Mouse (Mus musculus) liver, embryonic 14.5 days (tissue): ENCODE results near the gene Mc1r. TPM values are rescaled to one million over a fixed set of nuclear protein-coding genes. Genes with fewer than 3 reads are reported as not detected.

Source experiments
- ATAC-seq: fragments of 200-750 bp; cut with Nextera tagmentation; 2 replicates; pipeline ENCODE4 v1.8.0; 2017; ENCODE audit warnings: moderate number of reproducible peaks, mild to moderate bottlenecking, moderate library complexity; ENCODE audit not compliant: insufficient read depth
- DNase-seq, 3 experiments: peaks; one replicate each; pipeline ENCODE4 v3.0.0-alpha.2; 2012 to 2013; ENCODE audit warnings: low read depth in 3 of 3, low spot score in 3 of 3
- H3K27ac ChIP-seq: fragments of 300-500 bp; sonication (generic); 2 replicates; pipeline ENCODE4 v1.5.1; 2014; ENCODE audit warnings: moderate library complexity, mild to moderate bottlenecking, control low read depth, inconsistent platforms
- H3K27me3 ChIP-seq: fragments of 300-500 bp; sonication (generic); 2 replicates; pipeline ENCODE4 v1.6.1; 2014; ENCODE audit warnings: mild to moderate bottlenecking, low read length, moderate library complexity; ENCODE audit not compliant: control insufficient read depth, insufficient read depth
- H3K36me3 ChIP-seq: fragments of 300-500 bp; sonication (generic); replicated peaks from 2 replicates; pipeline ENCODE4 v1.6.1; 2014; ENCODE audit warnings: low read depth; ENCODE audit not compliant: control insufficient read depth, insufficient read depth
- H3K4me1 ChIP-seq, 2 experiments: fragments of 200-500 bp in 1 of 2; fragments of 300-500 bp in 1 of 2; sonication (generic) in 1 of 2; replicated peaks; 2 replicates each; pipeline ENCODE4 v1.6.1; 2012 to 2014; ENCODE audit warnings: antibody characterized with exemption in 1 of 2, inconsistent platforms in 1 of 2, low read length in 1 of 2; ENCODE audit not compliant: control insufficient read depth in 2 of 2, insufficient read depth in 2 of 2
- H3K4me2 ChIP-seq: fragments of 300-500 bp; sonication (generic); 2 replicates; pipeline ENCODE4 v1.6.1; 2014; ENCODE audit warnings: low read depth, mild to moderate bottlenecking, control low read depth, moderate library complexity
- H3K4me3 ChIP-seq, 2 experiments: fragments of 200-500 bp in 1 of 2; fragments of 300-500 bp in 1 of 2; sonication (generic) in 1 of 2; 2 replicates each; pipeline ENCODE4 v1.5.1; 2012 to 2014; ENCODE audit warnings: low read depth in 2 of 2, low read length in 2 of 2, mild to moderate bottlenecking in 2 of 2, control low read depth in 1 of 2, inconsistent platforms in 1 of 2, moderate library complexity in 1 of 2; ENCODE audit not compliant: insufficient read depth in 1 of 2
- H3K9ac ChIP-seq: fragments of 300-500 bp; sonication (generic); replicated peaks from 2 replicates; pipeline ENCODE4 v1.6.1; 2014; ENCODE audit warnings: mild to moderate bottlenecking, control low read depth, moderate library complexity
- H3K9me3 ChIP-seq: fragments of 300-500 bp; sonication (generic); 2 replicates; pipeline ENCODE4 v1.6.1; 2016; ENCODE audit warnings: low read length, mixed read lengths; ENCODE audit not compliant: control insufficient read depth
- CTCF ChIP-seq: IDR thresholded peaks from 2 replicates; pipeline ENCODE4 v1.5.1; 2016; ENCODE audit warnings: antibody characterized with exemption, low read depth, control low read depth
- EP300 ChIP-seq: IDR thresholded peaks from 2 replicates; pipeline ENCODE4 v1.6.1; 2016; ENCODE audit warnings: antibody characterized with exemption, low read depth
- WGBS: fragments of 180-500 bp; shearing (Covaris S2); extraction: QIAGEN DNeasy Blood & Tissue Kit; methylation state at CpG from one replicate; pipeline ENCODE4 v1.1.7; 2014; ENCODE audit not compliant: insufficient replicate concordance; 5-methylcytosine and 5-hydroxymethylcytosine counted together
- polyA plus RNA-seq, 2 experiments: library from polyadenylated mRNA; depleted of rRNA in 1 of 2; stranded (reverse) in 1 of 2; unstranded in 1 of 2; fragments of >200 nt; fragmentation: Nextera tagmentation in 1 of 2; extraction: Ambion mirVana in 1 of 2; gene quantifications; 2 replicates each; pipeline versions ENCODE4 v1.2.1 to v1.2.3; 2012 to 2014

Gene Mc1r
- polyA plus RNA-seq, 2 experiments: 0.03 TPM; not detected in 1

DNA sequence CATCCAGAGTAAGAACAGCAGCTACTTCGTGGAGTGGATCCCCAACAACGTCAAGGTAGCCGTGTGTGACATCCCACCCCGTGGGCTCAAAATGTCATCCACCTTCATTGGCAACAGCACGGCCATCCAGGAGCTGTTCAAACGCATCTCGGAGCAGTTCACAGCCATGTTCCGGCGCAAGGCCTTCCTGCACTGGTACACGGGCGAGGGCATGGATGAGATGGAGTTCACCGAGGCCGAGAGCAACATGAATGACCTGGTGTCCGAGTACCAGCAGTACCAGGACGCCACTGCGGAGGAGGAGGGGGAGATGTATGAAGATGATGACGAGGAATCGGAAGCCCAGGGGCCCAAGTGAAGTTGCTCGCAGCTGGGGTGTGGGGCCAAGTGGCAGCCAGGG lies 14.4 kb downstream of the Mc1r start:
- Histone ChIP-seq H3K9me3 (no peaks in the 10 kb centered on the region; the same call in 1 of the 2 replicates), H3K4me2 (no peak overlapping the region), H3K4me1 (peaks cover 0 to 7% of the 10 kb centered on the region in 2 experiments; a peak in 2 of 4 replicates), H3K9ac (no peak overlapping the region), H3K27ac (no peak overlapping the region), H3K36me3 (no peaks in the 10 kb centered on the region), H3K4me3 (no peak overlapping the region), H3K27me3 (no peaks in the 10 kb centered on the region)
- TF ChIP-seq CTCF: no peak
- no peak for TF ChIP-seq EP300
- DNase-seq (no peak), ATAC-seq (no peak)
- 80% methylated on average over 19 of the region's 19 CpGs for WGBS

DNA sequence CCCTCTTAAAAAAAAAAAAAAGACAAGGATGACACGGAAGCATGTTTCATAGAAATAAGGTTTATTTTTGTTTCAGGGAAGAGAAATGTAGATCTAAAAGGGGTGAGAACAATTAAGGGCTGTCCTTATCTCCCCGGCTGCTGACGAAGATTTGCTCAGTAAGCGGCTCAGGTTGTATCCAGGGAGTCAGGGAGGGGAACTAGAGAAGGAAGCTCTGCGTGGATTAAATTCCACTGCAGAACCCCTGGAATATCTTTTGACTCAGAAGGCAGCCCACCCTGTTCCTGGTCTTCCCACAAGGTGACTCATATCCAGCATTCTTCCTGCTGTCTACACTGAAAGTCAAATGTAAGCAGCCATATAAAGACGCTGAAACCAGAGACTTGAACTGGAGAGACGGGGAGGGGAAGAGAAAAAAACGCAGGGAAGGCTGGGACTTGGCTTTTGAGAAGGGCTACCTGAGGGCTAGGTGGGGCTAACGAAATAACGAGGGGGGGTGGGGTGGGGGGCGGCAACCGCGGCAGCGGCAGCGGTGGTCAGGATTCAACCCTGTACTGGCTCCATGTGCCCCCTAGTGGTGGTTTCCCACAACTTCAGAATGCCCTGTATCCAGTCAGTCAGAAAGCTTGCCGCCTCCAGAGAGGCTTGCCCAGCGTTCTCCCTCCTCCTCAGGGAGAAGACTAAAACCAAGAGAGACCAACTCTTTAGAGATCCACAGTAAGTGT lies 15.3 kb downstream of the Mc1r start:
- Histone ChIP-seq H3K9ac (no peak overlapping the region; the same call in 1 of the 2 replicates), H3K27ac (no peak overlapping the region), H3K36me3 (no peaks in the 10 kb centered on the region), H3K27me3 (no peaks in the 10 kb centered on the region), H3K4me1 (peaks cover 0 to 1% of the 10 kb centered on the region in 2 experiments; a peak in 2 of 4 replicates), H3K9me3 (peaks cover 6% of the 10 kb centered on the region), H3K4me2 (peak overlapping the region; percentile 62), H3K4me3 (peak overlapping the region; percentile 7 to 15; a peak in 2 of 4 replicates)
- ATAC-seq (0 out of 2 replicates have a peak, but pooled peaks have one; percentile 31), DNase-seq (no peak)
- WGBS: 4% methylated on average over 17 of the region's 17 CpGs
- TF ChIP-seq EP300 (no peak), CTCF (peak; percentile 81)

DNA sequence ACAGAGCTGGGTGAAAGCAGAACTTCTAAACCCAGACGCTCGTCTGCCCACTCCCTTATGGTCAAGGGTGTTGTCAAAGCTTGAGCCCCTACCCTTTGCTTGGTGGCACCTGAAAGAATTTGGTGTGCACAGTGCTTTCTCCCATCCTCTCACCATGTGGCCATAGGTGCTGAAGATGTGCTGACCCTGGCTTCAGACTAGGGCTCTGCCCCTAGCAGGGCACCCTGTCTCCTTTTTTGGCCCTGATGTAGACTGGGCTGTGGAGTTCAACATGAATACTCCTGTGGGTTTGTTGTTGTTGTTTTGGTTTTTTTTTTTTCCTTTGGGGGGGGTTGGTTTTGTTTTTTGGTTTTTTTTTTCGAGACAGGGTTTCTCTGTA lies 15.9 kb downstream of the Mc1r start:
- Histone ChIP-seq H3K4me3 (no peak overlapping the region), H3K27ac (no peak overlapping the region), H3K9me3 (peaks cover 12% of the 10 kb centered on the region), H3K4me2 (no peak overlapping the region), H3K9ac (no peak overlapping the region), H3K27me3 (no peaks in the 10 kb centered on the region), H3K4me1 (no peaks in the 10 kb centered on the region; a peak in 1 of 4 replicates), H3K36me3 (no peaks in the 10 kb centered on the region)
- DNase-seq: no peak
- no peak for ATAC-seq
- TF ChIP-seq CTCF (no peak), EP300 (no peak)
- 5% methylated on average over 3 of the region's 3 CpGs for WGBS

DNA sequence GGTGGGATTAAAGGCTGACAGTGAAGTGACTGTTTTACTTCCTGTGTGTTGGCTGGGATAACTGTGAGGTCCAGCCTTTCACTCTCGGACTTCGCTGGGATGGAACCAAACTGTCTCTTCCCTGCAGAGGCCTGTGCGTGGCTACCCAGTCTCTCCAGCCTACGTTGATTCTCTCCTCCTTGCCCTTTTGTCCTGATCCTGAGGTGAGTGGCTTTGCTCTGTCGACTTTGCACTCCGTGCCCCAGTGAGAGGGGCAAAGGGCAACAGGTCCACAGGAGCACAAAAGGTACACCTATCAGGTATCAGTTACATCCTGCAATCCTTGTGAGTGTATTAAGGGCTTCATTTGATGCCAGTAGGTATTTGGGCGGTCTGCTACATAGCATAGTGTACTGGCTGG lies 16.5 kb downstream of the Mc1r start, which contains the start of gene Def8:
Gene Def8, plus strand, starts transcription at position 87 of the 400 bp plus-strand sequence.
- Histone ChIP-seq H3K9me3 (peaks cover 19% of the 10 kb centered on the region), H3K27me3 (no peaks in the 10 kb centered on the region), H3K27ac (no peak within 1 kb of the TSS), H3K4me2 (peak within 1 kb of the TSS; percentile 62), H3K36me3 (no peaks in the 10 kb centered on the region), H3K4me1 (no peaks in the 10 kb centered on the region; a peak in 1 of 4 replicates), H3K4me3 (peak within 1 kb of the TSS; percentile 7 to 15; a peak in 2 of 4 replicates), H3K9ac (no peak within 1 kb of the TSS)
- ATAC-seq: no peak
- WGBS: 59% methylated on average over 7 of the region's 7 CpGs
- TF ChIP-seq EP300: no peak
- TF ChIP-seq CTCF: no peak
- no peak for DNase-seq
